Mouse (Mus musculus) erythroid progenitor cell, adult 5-6 weeks (primary cell): ENCODE results near the gene Setx. TPM values are rescaled to one million over a fixed set of nuclear protein-coding genes. Genes with fewer than 3 reads are reported as not detected.

Experiments used
- ATAC-seq: replicated peaks from 2 replicates; pipeline ENCODE4 v1.8.0; 2016; ENCODE audit warnings: moderate number of reproducible peaks, mild to moderate bottlenecking, moderate TSS enrichment, inconsistent platforms; ENCODE audit not compliant: poor library complexity, low FRiP score, severe bottlenecking
- total RNA-seq, 2 experiments: library from RNA; stranded (forward) in 1 of 2; stranded (reverse) in 1 of 2; fragments of 150-400 nt in 1 of 2; fragments of 186-747, 209-891 nt in 1 of 2; gene quantifications; 2 replicates each; pipeline versions ENCODE4 v1.2.3 to v1.2.4; 2015 to 2017; ENCODE audit warnings: low replicate concordance in 2 of 2

Gene Setx
- total RNA-seq, 2 experiments from 2014 or later = 28.1 to 45.2 TPM

GRCm38 (mm10) chr2:29201223-29201955 lies 77.4 kb downstream of the Setx start:
- no peak for ATAC-seq

- ATAC-seq = no peak
Observed at GRCm38 (mm10) chr2:29206156-29206555, 82.2 kb downstream of the Setx start.

- ATAC-seq = no peak
Observed at GRCm38 (mm10) chr2:29216286-29217012, 92.5 kb downstream of the Setx start.

- no peak for ATAC-seq
Observed at GRCm38 (mm10) chr2:29217042-29217441, 93.1 kb downstream of the Setx start.

- ATAC-seq = no peak
Observed at GRCm38 (mm10) chr2:29217897-29218296, 93.9 kb downstream of the Setx start.

GRCm38 (mm10) chr2:29218831-29219230 lies 94.8 kb downstream of the Setx start:
- ATAC-seq = no peak

GRCm38 (mm10) chr2:29222302-29222701 lies 98.3 kb downstream of the Setx start:
- no peak for ATAC-seq

- ATAC-seq = no peak
Observed at GRCm38 (mm10) chr2:29223591-29224262, 99.7 kb downstream of the Setx start.

GRCm38 (mm10) chr2:29226671-29227070 lies 102.7 kb downstream of the Setx start:
- ATAC-seq = no peak

- no peak for ATAC-seq
Observed at GRCm38 (mm10) chr2:29230191-29230835, 106.3 kb downstream of the Setx start.

Other genes with a start within 250 kb of the Setx start
- gene Barhl1, start 207.5 kb upstream of the Setx start, total RNA-seq (2015; ENCODE audit: low replicate concordance) = not detected in 2 replicates
- gene Barhl1, start 207.5 kb upstream of the Setx start, total RNA-seq (2017; ENCODE audit: low replicate concordance) = not detected in 2 replicates
- not detected in 2 replicates for gene Cfap77, start 69.1 kb upstream of the Setx start, total RNA-seq (2015; ENCODE audit: low replicate concordance)
- gene Cfap77, start 69.1 kb upstream of the Setx start, total RNA-seq (2017; ENCODE audit: low replicate concordance) = not detected in 2 replicates
- 10.8 and 30.6 TPM in 2 replicates for gene Ttf1, start 63.9 kb upstream of the Setx start, total RNA-seq (2015; ENCODE audit: low replicate concordance)
- gene Ttf1, start 63.9 kb upstream of the Setx start, total RNA-seq (2017; ENCODE audit: low replicate concordance) = 17.8 TPM in 2 replicates
- gene Ntng2, start 128.8 kb downstream of the Setx start, total RNA-seq (2015; ENCODE audit: low replicate concordance) = 2.5 and 5.4 TPM in 2 replicates
- 5.6 TPM in 1 of 2 replicates, not detected in the other for gene Ntng2, start 128.8 kb downstream of the Setx start, total RNA-seq (2017; ENCODE audit: low replicate concordance)
- gene Med27, start 222.6 kb downstream of the Setx start, total RNA-seq (2015; ENCODE audit: low replicate concordance) = 22.3 and 23.1 TPM in 2 replicates
- 4.4 and 20.0 TPM in 2 replicates for gene Med27, start 222.6 kb downstream of the Setx start, total RNA-seq (2017; ENCODE audit: low replicate concordance)